Mouse (Mus musculus) embryo, embryonic 10 days (tissue): ENCODE results near the gene Clec2l.
"Not testable (repeated sequence)": the region's sequence is repeated elsewhere in the genome, so short reads cannot be mapped to it uniquely, and the experiment has no call there.

Experiments used
- DNase-seq: peaks from one replicate; pipeline ENCODE4 v3.0.0-alpha.2; 2015; ENCODE audit warnings: low spot score

Clec2l gene

DNA sequence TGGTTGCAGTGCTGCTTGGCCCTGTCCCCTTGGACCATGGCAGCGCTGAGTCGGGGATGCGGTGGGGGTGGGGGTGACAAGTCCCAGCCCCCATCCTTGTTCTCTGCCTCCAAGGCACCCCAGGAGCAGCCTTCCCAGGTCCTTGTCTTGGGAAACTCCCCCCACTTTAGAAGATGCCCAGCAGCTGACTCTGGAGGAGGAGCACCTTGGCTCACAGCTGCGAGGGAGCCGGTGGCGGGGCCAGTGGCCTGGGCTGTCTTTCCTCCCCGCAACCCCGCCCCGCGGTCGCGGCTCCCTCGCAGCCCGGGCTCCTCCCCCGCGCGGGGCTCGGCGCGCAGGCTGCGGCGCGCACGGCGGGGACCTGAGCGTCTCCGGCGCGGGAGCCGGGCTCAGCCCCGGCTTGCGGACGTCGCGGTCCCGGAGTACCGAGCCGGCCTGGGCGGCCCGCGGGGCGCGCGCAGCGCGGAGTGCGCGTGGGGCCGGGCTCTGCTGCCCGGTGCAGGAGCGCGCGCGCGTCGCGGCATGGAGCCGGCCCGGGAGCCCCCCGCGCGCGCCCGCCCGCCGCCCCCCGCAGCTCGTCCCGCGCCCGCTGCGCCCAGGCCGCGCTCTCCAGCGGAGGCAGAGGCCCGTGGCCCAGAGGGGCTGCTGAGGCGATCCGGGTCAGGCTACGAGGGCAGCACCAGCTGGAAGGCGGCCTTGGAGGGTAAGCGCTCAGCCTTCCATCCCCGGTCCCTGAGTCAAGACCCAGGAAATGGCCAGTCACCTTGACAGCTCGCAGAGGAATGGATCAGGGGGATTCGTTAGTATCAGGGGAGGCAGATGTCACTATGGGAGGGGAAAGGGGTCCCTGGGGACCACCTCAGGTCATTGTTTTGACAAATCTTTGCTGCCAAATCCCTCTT, at the start of gene Clec2l:
Clec2l (plus strand) TSS at position 356 of the 902 bp plus-strand sequence.
- peak; percentile 62 for DNase-seq

DNA sequence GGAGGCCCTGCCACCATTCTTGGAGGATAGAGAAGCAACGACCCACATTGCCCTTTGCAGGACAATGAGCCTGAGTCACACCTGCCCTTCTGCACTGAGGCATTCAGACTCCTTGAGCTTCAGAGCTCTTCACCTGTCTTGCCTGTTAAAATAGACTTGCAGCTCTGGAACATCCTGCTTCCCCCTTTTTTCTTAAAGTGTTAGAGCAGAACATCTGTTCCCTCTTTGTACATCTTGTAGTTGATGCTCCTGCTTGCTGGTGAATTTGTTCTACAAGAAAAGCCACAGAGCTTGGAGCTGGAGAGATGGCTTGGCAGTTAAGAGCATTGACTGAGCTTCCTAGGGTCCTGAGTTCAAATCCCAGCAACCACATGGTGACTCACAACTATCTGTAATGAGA, 40.5 kb upstream of the Clec2l start:
- no peak for DNase-seq

DNA sequence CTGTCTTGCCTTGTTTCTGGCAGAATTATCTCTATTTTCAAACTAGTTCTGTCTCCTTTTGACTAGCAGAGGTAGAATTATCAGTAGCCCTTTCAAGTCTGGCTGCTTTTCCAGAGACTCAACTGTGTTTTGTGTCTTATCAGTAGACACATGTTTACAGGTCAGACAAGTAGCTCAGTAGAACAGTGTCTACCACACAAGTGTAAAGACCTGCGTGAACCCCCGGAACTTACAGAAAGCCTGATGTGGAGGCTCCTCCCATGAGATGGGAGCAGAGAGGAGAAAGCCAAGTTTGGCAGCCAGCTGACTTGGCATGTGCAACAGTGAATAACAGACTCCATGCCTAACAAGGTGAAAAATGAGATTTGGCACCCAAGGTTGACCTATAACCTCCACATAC, 39.4 kb upstream of the Clec2l start:
- DNase-seq, result no peak

DNA sequence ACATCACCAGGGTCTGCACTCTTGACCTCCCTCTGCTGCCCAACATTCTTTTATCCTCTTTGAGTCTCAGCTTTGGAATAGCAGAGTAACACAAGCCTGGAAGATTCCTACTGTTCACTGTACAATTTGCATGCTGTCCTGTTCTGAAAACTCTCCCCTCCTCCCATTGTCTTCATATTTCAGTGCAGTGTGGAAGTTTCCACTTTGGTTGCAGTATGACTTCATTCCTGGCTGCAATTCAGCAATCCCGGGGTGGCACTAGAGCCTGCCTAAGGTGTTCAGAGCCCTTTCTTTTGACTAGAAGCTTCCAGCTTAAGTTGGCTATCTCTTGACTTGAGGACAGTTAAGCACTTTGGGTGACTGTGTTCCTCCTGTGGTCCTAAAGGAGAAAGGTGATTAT, 38.4 kb upstream of the Clec2l start:
- DNase-seq, result no peak

DNA sequence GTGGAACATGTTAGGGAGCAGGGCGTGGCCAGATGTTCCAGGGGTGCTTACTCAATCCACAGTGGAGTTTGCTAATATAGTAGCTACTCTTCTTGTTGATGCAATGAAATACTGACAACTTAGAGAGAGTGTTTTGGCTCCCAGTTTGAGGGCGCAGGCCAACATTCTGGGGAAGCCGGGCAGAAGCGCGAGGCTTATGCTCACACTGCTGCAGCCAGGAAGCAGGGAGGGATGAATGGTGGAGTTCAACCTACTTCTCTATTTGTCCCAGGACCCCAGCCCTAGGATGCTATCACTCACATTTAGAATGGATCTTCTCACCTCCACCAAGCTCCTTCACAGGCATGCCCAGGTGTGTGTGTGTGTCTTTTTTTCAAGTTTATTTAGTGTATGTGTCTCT, 36.8 kb upstream of the Clec2l start:
- no peak for DNase-seq

DNA sequence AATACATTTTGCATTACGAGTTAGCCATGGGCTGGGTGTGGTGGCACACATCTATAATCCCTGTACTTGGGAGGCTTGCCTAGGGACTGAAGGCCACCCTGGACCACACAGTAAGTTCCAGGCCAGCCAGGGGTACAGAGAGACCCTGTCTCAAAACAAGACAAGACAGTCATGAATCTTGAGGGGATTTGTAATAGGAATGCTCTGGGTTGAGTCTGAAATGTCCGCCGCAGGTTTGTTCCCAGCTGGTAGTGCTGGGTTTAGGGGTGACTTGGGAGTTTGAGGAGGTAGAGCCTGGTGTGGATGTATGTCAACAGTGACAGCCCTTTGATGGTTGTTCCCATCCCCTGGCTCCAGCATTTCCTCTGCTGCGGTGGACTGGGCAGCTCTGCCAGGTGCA, 35.8 kb upstream of the Clec2l start:
- no peak for DNase-seq

DNA sequence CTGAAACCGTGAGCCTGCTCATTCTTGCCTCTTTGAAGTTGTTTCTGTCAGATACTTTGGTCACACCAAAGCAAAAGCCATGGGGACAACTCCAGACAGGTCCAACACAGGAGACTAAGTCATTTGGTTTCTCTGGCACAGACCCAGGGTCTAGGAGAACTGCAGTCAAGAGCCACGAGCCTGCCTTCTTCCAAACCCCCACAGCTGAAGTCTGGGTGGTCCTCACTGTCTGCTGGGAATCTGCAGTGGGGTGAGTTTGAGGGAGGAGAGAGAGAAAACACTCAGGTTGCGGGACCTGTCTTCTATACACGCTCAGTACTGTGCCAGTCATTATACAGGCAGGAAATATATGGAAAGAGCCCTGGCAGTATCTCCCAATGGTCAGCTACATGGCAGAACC, 35.4 kb upstream of the Clec2l start:
- DNase-seq, result no peak

DNA sequence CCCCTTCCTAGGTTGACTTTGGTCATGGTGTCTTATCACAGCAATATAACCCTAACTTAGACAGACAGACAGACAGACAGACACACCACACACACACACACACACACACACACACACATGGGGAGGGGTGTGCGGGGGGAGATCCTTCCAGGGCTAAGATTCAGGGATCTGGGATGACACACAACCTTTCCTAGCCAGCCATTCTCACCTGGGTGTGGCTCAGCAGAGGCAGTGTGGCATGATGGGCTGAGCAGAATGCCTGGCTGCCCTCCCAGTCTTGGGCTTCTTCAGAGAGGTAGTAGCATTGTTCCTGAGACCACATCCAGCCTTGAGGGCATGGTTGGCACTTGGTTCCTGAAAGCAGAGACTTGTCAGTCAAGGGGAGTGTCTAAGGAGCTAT, 33.3 kb upstream of the Clec2l start:
- DNase-seq, result no peak

DNA sequence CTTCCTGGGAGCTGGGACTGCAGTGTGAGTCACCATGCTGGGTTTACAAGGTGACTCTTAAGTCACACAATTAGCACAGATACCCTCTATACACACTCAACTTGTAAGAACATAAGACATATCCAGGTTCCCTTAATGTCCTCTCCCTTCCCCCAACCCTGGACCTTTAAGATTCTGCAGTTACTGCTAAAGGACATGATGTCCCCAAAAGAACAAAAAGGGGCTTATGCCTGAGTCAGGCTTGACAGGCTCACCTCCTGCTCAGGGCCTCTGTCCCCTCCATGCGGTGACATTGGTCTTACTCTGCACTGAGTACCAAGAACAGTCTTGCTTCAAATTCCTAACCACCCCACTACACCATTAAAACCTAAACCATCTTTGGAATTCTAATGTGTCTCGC, 30.0 kb upstream of the Clec2l start:
- no peak for DNase-seq

DNA sequence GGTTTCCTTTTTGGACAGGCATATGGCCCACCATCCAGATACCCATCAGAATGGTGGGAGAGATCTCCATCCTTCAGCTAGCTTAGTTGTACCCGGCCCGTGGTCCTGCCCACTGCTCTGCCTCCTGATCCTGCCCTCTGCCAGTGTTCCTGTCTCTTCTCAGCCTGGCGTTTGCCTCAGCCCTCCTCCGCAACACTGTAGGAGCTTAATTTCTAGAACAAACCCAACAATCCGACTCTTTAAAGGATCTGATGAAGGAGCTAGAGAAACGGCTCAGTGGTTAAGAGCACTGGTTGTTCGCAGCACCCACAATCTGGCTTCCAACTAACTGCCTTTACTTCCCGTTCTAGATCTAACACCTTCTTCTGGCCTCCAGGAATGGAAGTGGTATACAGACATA, 28.4 kb upstream of the Clec2l start:
- no peak for DNase-seq

DNA sequence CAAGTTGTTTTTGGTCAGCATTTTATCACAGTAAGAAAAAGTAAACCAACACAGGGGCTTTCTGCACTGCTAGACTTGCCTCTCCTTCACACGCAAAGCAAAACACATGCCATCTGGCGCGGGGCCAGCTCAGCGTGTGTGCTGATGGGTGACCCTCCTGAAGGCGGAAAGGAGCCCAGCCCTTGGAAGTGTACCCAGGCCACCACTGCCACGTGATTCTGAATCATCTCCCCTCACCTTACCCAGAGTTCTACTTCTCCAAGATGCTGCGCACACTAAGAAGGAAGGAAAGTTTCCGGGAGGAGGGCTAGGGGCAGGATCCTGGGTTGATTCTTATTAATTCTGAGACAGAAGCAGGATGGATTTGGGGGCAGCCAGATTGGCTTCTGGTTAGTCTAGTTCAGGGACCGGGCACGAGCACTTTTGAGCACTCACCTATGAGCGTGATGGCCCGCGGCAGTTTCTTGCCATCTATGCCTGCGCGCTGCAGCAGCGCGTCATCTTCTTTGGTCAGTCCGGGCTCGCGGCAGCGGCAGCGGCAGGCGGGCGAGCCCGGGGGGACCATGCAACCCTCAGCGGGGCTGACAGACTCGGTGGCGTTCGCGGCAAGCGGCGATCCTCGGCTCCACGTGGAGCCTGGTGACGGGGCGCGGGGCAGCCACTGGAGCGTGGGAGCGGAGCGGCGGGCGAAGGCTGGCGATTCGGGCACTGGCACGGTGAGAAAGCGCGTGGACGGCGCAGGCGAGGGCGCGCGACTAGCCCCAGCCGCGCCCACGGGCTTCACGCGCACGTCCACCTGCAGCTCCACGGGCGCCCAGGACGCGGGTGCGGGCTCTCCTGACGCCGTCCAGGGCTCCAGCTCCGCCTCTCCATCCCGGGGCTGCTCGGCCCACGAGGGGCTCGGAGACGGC, 26.7 kb upstream of the Clec2l start:
- peak; percentile 65 for DNase-seq

DNA sequence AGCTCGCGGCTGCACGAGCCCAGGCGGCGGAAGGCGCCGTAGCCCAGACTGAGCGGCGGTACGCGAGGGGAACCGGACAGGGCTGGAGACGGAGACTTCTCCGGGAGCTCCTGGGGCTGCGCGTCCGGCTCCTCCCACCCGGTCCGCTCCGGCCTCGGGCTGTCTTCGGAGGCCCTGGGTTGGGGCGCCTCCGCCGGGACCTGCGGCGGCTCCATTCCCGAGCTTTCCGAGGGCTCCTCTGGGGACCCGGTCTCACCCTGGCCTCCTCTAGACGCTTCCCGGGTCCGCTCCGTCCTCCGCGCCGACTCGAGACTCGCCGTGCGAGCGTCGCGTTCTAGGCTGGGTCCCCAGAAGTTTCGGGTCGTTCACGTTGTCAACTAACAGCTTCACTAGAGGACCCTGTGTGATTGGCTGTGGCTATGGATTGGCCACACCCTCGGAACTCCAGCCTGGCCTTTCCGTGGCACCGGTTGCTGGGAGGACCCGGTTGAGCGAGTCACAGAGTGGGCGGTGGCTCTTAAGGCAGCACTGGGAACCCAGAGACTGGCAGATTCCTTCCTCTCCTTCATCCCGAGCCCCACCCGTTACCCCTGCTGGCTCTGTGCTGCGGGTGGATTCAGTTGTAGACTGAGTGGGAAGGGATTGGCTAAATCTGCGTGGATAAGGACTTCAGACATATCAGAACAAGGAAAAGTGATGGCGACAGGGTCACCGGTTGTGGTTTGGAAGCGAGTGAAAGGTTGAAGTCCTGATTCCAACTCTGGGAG, 25.8 kb upstream of the Clec2l start, which contains the start of gene Klrg2:
Klrg2 (minus strand) TSS at position 391 of the 767 bp plus-strand sequence.
- peak; percentile 69 for DNase-seq

DNA sequence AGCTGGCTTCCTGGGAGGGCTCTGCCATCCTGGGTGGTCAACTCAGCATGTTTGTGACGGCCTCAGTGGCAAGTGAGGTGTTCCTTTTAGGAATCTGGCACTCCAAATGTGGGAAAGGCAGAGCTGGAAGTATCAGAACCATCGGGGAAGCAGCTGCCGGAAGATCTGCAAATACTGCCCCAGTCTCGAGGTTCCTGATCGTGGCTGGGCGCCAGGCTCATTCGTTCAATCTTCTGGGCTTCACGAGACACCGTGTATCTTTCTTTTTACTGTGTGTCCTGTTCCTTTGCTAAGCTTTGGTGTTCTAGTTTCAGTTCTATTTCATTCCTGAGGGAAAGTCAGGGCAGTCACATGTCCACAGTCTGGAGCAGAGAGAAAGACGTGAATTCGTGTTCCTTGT, 22.5 kb upstream of the Clec2l start:
- no peak for DNase-seq

DNA sequence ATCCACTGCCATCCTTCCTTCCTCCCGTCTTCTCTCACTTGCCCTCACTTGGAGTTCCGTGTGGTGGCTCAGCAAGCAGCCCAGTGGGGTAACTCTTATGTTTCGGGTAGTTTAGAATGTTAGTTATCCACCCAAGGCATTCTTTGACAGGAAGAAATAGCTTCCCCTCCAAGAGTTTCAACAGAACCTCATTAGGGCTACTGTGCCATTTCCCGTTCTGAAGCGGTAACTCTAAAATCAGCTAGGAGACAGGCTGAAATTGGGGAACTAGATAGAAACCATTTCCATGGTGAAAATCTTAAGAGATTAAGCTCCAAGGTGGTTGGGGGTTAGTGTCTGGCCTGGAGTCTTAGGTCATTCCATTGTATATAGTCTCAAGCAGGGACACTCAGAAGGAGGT, 21.6 kb upstream of the Clec2l start:
- DNase-seq, result no peak

DNA sequence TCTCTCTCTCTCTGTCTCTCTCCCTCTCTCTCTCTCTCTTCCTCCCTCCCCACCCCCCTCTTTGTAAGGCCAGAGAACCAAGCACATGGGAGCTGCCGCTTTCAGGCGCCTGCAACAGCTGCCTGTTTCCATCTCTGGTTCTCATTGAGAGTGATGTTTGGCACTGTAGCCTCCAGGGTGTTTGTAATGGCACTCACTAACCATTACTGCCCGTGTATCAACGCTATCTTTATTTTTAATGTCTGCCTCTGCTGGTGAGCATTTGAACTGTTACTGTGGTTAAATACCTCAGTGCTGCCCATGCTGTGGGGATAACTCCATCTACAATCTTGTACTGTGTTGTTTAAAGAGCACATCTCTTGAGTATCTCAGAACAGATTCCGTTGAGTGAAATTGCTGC, 21.2 kb upstream of the Clec2l start:
- DNase-seq, result no peak

DNA sequence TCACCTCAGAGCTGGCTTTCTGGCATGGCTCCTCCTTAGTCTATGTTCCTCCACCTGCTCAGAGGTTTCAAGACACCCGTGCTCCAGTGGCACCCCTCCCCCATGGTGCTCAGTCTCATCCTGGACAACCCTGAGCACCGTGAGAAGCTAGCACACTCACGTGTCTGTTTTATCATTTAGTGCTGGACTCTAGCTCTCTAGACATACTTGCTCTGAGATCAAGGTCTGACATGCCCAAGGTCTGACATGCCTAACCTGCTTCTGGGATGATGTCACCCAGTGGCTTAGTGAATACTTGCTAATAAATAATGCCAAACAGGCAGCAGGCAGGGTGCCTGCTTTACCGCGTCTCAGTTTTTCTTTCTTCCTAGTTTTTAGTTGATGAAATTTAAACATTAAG, 20.3 kb upstream of the Clec2l start:
- DNase-seq, result no peak

DNA sequence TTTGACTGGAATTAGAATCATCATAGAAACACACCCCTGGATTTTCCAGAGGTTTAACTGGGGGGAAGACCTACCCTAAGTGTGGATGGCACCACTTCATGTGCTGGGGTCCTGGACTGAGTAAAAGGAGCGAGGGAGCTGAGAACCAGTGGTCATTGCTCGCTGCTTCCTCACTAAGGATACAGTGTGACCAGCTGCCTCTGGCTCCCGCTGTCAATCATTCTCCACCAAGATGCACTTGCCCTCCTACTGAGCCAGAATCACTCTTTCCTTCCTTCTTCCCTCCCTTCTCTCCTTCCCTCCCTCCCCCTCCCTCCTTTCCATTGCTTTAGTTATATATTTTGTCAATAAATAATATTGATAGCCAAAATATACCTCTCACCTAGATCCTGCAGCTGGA, 19.8 kb upstream of the Clec2l start:
- DNase-seq, result no peak

DNA sequence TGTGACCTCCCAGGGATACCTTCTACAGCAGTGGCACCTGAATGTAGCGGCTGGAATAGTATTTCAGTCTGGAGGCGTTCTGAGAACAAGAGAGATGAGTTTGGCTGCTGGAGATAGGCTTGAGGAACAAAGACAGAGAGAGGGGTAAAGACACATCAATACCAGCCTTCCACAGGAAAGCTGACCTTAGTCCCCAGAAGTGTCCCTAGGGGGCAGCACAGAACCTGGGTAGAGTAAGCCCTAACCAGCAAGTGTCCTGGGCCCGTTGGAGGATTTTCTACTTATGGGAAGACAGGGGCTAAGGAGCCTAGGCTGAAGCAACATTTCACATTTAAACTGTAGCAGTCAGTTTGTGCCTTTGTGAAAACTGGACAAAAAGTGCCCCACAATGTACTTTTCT, 13.3 kb upstream of the Clec2l start:
- DNase-seq, result peak; percentile 29

DNA sequence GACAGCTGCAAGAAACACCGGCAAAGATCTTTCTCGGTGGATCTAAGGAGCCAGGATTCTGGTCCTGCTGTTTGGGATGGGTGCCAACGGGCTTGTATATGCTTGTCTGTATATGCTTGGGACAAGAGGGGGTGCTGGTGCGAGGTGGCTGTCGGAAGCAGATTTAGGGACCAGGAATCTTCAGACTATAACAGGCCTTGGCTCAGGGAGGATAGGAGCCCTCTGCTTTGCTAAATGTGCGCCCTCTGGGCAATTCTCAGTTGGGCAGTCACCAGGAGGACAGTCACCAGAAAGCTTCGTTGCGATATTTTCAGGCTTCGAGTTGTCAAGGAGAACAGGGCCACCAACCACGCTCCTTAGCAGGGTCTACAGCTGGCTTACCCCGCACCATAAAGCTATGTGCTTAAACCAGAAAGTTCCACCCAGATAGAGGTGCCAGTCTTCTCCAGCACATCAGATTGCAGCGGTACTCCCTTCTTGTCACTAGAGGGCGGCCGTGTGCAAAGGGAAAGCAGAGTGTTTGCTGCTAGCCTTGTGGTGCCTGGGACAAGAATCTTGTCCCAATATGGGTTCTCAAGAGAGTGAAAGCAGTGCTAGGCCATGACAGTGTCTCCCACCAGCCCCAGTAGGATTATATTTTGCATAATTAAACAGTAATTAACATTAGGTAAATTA, 12.5 kb upstream of the Clec2l start:
- DNase-seq, result peak; percentile 92

DNA sequence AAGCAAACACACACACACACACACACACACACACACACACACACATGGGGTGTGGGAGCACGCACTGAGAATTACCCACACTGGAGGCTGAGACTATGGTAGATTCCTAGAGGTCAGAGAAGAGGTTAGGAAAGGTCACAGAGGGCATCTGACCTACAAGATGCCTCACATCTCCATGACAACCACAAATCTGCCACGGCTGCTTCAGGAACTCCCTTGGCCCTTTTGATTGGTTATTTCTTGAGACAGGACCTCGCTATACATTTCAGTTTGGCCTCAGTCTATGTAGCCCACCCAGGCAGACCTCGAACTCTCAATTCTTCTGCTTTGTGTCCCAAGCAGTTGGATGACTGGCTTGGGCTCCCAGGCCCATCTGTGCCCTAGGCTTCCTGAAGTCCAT, 1.2 kb upstream of the Clec2l start:
- peak; percentile 86 for DNase-seq

DNA sequence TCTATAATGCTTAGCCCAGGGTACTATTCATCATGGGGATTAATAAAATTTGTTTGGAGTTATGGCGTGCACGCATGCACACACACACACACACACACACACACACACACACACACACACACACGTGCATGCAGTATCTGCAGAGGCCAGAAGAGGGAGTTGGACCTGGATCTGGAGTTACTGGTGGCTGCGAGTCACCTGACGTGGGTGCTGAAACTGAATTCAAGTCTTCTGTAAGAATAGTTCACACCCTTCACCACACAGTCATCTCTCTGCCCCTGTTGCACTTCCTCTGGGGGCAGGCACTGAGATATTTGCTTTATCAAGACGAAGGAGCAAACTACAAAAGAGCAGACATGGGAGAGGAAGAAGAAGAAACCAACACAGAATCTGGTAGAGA, 6.7 kb downstream of the Clec2l start:
- DNase-seq, result no peak

DNA sequence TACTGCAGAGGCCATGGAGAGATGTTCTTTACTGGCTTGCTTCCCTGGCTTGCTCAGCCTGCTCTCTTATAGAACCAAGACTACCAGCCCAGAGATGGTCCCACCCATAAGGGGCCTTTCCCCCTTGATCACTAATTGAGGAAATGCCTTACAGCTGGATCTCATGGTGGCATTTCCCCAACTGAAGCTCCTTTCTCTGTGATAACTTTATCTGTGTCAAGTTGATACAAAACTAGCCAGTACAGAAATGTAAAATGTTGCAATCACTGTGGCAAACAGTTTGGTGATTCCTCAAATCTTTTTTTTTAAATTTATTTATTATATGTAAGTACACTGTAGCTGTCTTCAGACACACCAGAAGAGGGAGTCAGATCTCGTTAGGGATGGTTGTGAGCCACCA, 7.6 kb downstream of the Clec2l start:
- not testable (repeated sequence) for DNase-seq
